In the genomic region with DNA sequence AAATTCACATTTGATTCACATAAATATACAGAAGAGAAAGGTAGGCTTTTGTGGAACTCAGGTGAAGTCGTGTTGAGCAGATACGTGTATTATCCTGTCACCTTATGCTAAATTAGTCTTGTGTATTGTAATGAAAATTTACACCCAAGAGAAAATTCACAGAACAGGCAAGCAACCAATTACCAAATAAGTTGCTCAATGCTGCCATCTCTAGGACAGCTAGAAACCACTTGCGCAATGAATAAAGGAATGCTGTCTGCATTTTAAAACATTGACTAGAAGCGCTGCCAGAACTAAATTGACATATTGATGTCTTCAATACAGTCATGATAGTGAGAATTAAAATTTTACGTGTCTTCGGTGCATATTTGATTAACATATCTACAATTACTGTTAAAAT, we compare ENCODE assay signal across 9 mouse cellular contexts. TPM values are rescaled to one million over a fixed set of nuclear protein-coding genes. Genes with fewer than 3 reads are reported as not detected.
DNase-seq lines count a peak whose midpoint lies in the region; ATAC-seq and TF ChIP-seq lines count a peak whose summit lies in the region.
"Had no signal": no experiment of that assay in that cellular context is flagged by ENCODE, and none has a peak within 500 bp of the region (broad histone marks: within the 10 kb centered on the region; RNA-seq: fewer than 3 reads in every experiment).

No protein-coding gene starts in this region.

- no peak overlapping the region for H3K27ac ChIP-seq in MEL (ENCODE audit: control insufficient read depth, low read depth, low read length)
- H3K27ac ChIP-seq in stomach, postnatal 0 days (replicated peaks), result no peak overlapping the region
- H3K27ac ChIP-seq: liver, embryonic 13.5 days had no signal

- DNase-seq in adrenal gland, postnatal 10 days, result peak; percentile 43
- DNase-seq in adrenal gland, postnatal 4 days (ENCODE audit: low spot score in 2 of 2), result no peak
- DNase-seq in layer of hippocampus, adult 9-11 months, result peak; percentile 28
- DNase-seq in layer of hippocampus, postnatal 36 days, result no peak
- DNase-seq in MEL (ENCODE audit: low read depth, low spot score), result peak; percentile 11
- DNase-seq in stomach, postnatal 0 days (ENCODE audit: low spot score), result no peak
- DNase-seq: liver, embryonic 13.5 days had no signal

- H3K9ac ChIP-seq in MEL (ENCODE audit: control insufficient read depth, low read depth, low read length, poor library complexity, severe bottlenecking), result no peak overlapping the region
- no peak overlapping the region for H3K9ac ChIP-seq in stomach, postnatal 0 days (ENCODE audit: low read length)
- H3K9ac ChIP-seq: liver, embryonic 13.5 days had no signal

- H3K4me3 ChIP-seq in MEL (ENCODE audit: control insufficient read depth in 1 of 2, insufficient read depth in 1 of 2, low read depth in 2 of 2, low read length in 2 of 2), result no peak overlapping the region
- no peak overlapping the region for H3K4me3 ChIP-seq in stomach, postnatal 0 days (ENCODE audit: low read depth, low read length)
- H3K4me3 ChIP-seq: liver, embryonic 13.5 days had no signal

- H3K36me3 ChIP-seq in MEL (ENCODE audit: control insufficient read depth in 1 of 2, insufficient read depth in 2 of 2, low read length in 2 of 2), result no peaks in the 10 kb centered on the region
- H3K36me3 ChIP-seq in stomach, postnatal 0 days (ENCODE audit: control insufficient read depth, insufficient read depth, low read length), result no peaks in the 10 kb centered on the region

- no peaks in the 10 kb centered on the region for H3K4me1 ChIP-seq in MEL (ENCODE audit: control insufficient read depth in 1 of 2, insufficient read depth in 2 of 2, low read length in 2 of 2)
- H3K4me1 ChIP-seq in stomach, postnatal 0 days (replicated peaks; ENCODE audit: control insufficient read depth, insufficient read depth), result no peaks in the 10 kb centered on the region; the same call in 1 of the 2 replicates

- H3K9me3 ChIP-seq in MEL (replicated peaks; ENCODE audit: insufficient read depth, low read length), result no peaks in the 10 kb centered on the region
- no peaks in the 10 kb centered on the region for H3K9me3 ChIP-seq in stomach, postnatal 0 days (ENCODE audit: control insufficient read depth, low read length)
- H3K9me3 ChIP-seq: liver, embryonic 13.5 days had no signal

- ATAC-seq in granulocyte monocyte progenitor cell, adult 5-6 weeks (replicated peaks; ENCODE audit: poor library complexity, severe bottlenecking), result peak; percentile 28; the same call in 1 of the 2 replicates
- no peak for ATAC-seq in stomach, postnatal 0 days (ENCODE audit: low FRiP score, low TSS enrichment)
- ATAC-seq in erythroblast, adult 5-6 weeks (replicated peaks; ENCODE audit: low FRiP score, poor library complexity, severe bottlenecking), result no peak

- peak; percentile 23 for TF ChIP-seq RAD21 in MEL (IDR thresholded peaks at IDR 0.05; ENCODE audit: low read depth, low read length)

- peak in 1 of 3 experiments; percentile 41; a peak in 2 of 6 replicates for TF ChIP-seq CTCF in MEL (IDR thresholded peaks at IDR 0.05 in 2 of 3, conservative IDR thresholded peaks at IDR 0.05 in 1 of 3; ENCODE audit: control insufficient read depth in 1 of 3, insufficient read depth in 1 of 3, low read depth in 2 of 3, low read length in 3 of 3, poor library complexity in 1 of 3, severe bottlenecking in 1 of 3)
- peak; percentile 84 for TF ChIP-seq CTCF in stomach, postnatal 0 days (IDR thresholded peaks at IDR 0.05; ENCODE audit: low read depth)

- H3K27me3 ChIP-seq in MEL (ENCODE audit: control insufficient read depth in 1 of 2, insufficient read depth in 2 of 2, low read length in 2 of 2), result no peaks in the 10 kb centered on the region; a peak in 1 of 4 replicates
- no peaks in the 10 kb centered on the region for H3K27me3 ChIP-seq in stomach, postnatal 0 days (ENCODE audit: control insufficient read depth, insufficient read depth, low read length)

- no peak overlapping the region for H3K4me2 ChIP-seq in stomach, postnatal 0 days (replicated peaks; ENCODE audit: low read depth)
- H3K4me2 ChIP-seq: liver, embryonic 13.5 days had no signal

- no peaks in the 10 kb centered on the region for H3K79me2 ChIP-seq in MEL (ENCODE audit: control insufficient read depth, insufficient read depth, low read length, poor library complexity)

- no peak for TF ChIP-seq EP300 in MEL (IDR thresholded peaks at IDR 0.05; ENCODE audit: low read depth in 1 of 2, low read length in 2 of 2)
- no peak for TF ChIP-seq EP300 in stomach, postnatal 0 days (optimal IDR thresholded peaks at IDR 0.05)

- 11% methylated on average over 6 of the region's 6 CpGs for WGBS in stomach, postnatal 0 days

- TF ChIP-seq POLR2A in MEL (IDR thresholded peaks at IDR 0.05; ENCODE audit: control insufficient read depth in 1 of 2, insufficient read depth in 1 of 2, low read depth in 1 of 2, low read length in 2 of 2, poor library complexity in 1 of 2), result no peak

TF ChIP-seq in MEL, 35 proteins besides CTCF, POLR2A, EP300 and RAD21:
- no peak for TF ChIP-seq MYC (IDR thresholded peaks at IDR 0.05; ENCODE audit: low read depth, low read length)
- peak; percentile 34 for TF ChIP-seq SMC3 (IDR thresholded peaks at IDR 0.05; ENCODE audit: low read depth, low read length)
TF ChIP-seq in MEL: peak in this region for 1.

RNA-seq across cellular contexts. Expression of a gene that starts 2.9 kb away (rescaled TPM):
- total RNA-seq in adrenal gland, postnatal 10 days (2021), result 10 to 100 TPM; 17.0 to 24.9 TPM
- total RNA-seq in adrenal gland, postnatal 4 days (2021), result 10 to 100 TPM; 24.2 to 28.6 TPM
- total RNA-seq in layer of hippocampus, postnatal 36 days (2021), result 10 to 100 TPM; 18.2 to 21.4 TPM
- total RNA-seq in MEL (2012; rRNA removed), result not detected in 2 replicates
- polyA plus RNA-seq in MEL (2012; ENCODE audit: insufficient read depth in 1 of 2, insufficient read length in 2 of 2, low read depth in 1 of 2, low replicate concordance in 2 of 2, missing spikeins in 1 of 2), result not detected
- not detected in 2 replicates for total RNA-seq in granulocyte monocyte progenitor cell, adult 5-6 weeks (2014; fragmentation: Nextera tagmentation)
- not detected in 2 replicates for total RNA-seq in granulocyte monocyte progenitor cell, adult 5-6 weeks (2017)
- 1.6 and 1.9 TPM in 2 replicates for polyA plus RNA-seq in stomach, postnatal 0 days (2015; fragmentation: Nextera tagmentation; extraction: Ambion mirVana)
- total RNA-seq in erythroblast, adult 5-6 weeks (2015; ENCODE audit: low replicate concordance), result 0.42 TPM in 1 of 2 replicates, not detected in the other
- total RNA-seq in erythroblast, adult 5-6 weeks (2017; ENCODE audit: low replicate concordance), result not detected in 2 replicates

RNA-seq across cellular contexts. Expression of a gene that starts 22.1 kb away (rescaled TPM):
- 10 to 100 TPM; 20.4 to 21.2 TPM for total RNA-seq in adrenal gland, postnatal 10 days (2021)
- 10 to 100 TPM; 24.2 to 24.3 TPM for total RNA-seq in adrenal gland, postnatal 4 days (2021)
- total RNA-seq in layer of hippocampus, postnatal 36 days (2021), result 1 to 10 TPM; 7.7 to 7.8 TPM
- 7.5 and 9.5 TPM in 2 replicates for total RNA-seq in MEL (2012; rRNA removed)
- polyA plus RNA-seq in MEL (2012; ENCODE audit: insufficient read depth in 1 of 2, insufficient read length in 2 of 2, low read depth in 1 of 2, low replicate concordance in 2 of 2, missing spikeins in 1 of 2), result 10 to 100 TPM in 1 of 2 experiments, not detected in 1; 10.4 TPM
- 12.1 and 17.7 TPM in 2 replicates for total RNA-seq in granulocyte monocyte progenitor cell, adult 5-6 weeks (2014; fragmentation: Nextera tagmentation)
- total RNA-seq in granulocyte monocyte progenitor cell, adult 5-6 weeks (2017), result 16.7 and 17.3 TPM in 2 replicates
- polyA plus RNA-seq in stomach, postnatal 0 days (2015; fragmentation: Nextera tagmentation; extraction: Ambion mirVana), result 7.5 and 7.9 TPM in 2 replicates
- 3.6 and 5.2 TPM in 2 replicates for total RNA-seq in erythroblast, adult 5-6 weeks (2015; ENCODE audit: low replicate concordance)
- 4.6 and 7.6 TPM in 2 replicates for total RNA-seq in erythroblast, adult 5-6 weeks (2017; ENCODE audit: low replicate concordance)

Comparison
In these comparisons a context has a peak if more than half of its experiments do, and no peak if none do; other contexts are left out.
1. DNase-seq: peak in adrenal gland, postnatal 10 days (single experiment), layer of hippocampus, adult 9-11 months (single experiment) and MEL (single experiment); none in adrenal gland, postnatal 4 days (0 of 2), layer of hippocampus, postnatal 36 days (0 of 2) and stomach, postnatal 0 days (single experiment).
2. RNA of a gene that starts 2.9 kb away (total RNA-seq): 24.2 to 28.6 TPM in adrenal gland, postnatal 4 days, 17.0 to 24.9 TPM in adrenal gland, postnatal 10 days and 18.2 to 21.4 TPM in layer of hippocampus, postnatal 36 days; not detected in MEL, not detected in granulocyte monocyte progenitor cell, adult 5-6 weeks and 0.42 TPM in erythroblast, adult 5-6 weeks; every median in the first group is over 10 times any median in the second.